Mouse (Mus musculus) neural tube, embryonic 15.5 days (tissue): Measurements from ENCODE around the gene A130010J15Rik. TPM values are rescaled to one million over a fixed set of nuclear protein-coding genes. Genes with fewer than 3 reads are reported as not detected.

Experiments used
- ATAC-seq: fragments of 200-750 bp; cut with Nextera tagmentation; 2 replicates; pipeline ENCODE4 v1.8.0; 2017; ENCODE audit warnings: mild to moderate bottlenecking, moderate TSS enrichment, moderate library complexity; ENCODE audit not compliant: low FRiP score
- H3K27ac ChIP-seq: fragments of 300-500 bp; sonication (generic); replicated peaks from 2 replicates; pipeline ENCODE4 v1.5.1; 2015; ENCODE audit warnings: mild to moderate bottlenecking, inconsistent platforms
- H3K27me3 ChIP-seq: fragments of 300-500 bp; sonication (generic); replicated peaks from 2 replicates; pipeline ENCODE4 v1.6.1; 2015; ENCODE audit warnings: inconsistent platforms
- H3K36me3 ChIP-seq: fragments of 300-500 bp; sonication (generic); 2 replicates; pipeline ENCODE4 v1.6.1; 2015; ENCODE audit warnings: inconsistent platforms
- H3K4me1 ChIP-seq: fragments of 300-500 bp; sonication (generic); 2 replicates; pipeline ENCODE4 v1.6.1; 2015; ENCODE audit warnings: inconsistent platforms
- H3K4me2 ChIP-seq: fragments of 300-500 bp; sonication (generic); 2 replicates; pipeline ENCODE4 v1.6.1; 2015; ENCODE audit warnings: inconsistent platforms, mild to moderate bottlenecking, moderate library complexity
- H3K4me3 ChIP-seq: fragments of 300-500 bp; sonication (generic); replicated peaks from 2 replicates; pipeline ENCODE4 v1.5.1; 2015; ENCODE audit warnings: mild to moderate bottlenecking, inconsistent platforms
- H3K9ac ChIP-seq: fragments of 300-500 bp; sonication (generic); replicated peaks from 2 replicates; pipeline ENCODE4 v1.6.1; 2015; ENCODE audit warnings: mild to moderate bottlenecking, inconsistent platforms
- H3K9me3 ChIP-seq: fragments of 300-500 bp; sonication (generic); replicated peaks from 2 replicates; pipeline ENCODE4 v1.6.1; 2016; ENCODE audit warnings: inconsistent platforms
- WGBS: fragments of 180-500 bp; shearing (Covaris S2); methylation state at CpG from one replicate; pipeline ENCODE4 v1.1.7; 2015; ENCODE audit warnings: mixed read lengths; 5-methylcytosine and 5-hydroxymethylcytosine counted together
- polyA plus RNA-seq: library from polyadenylated mRNA; unstranded; fragments of >200 nt; fragmentation: Nextera tagmentation; extraction: Ambion mirVana; gene quantifications from 2 replicates; pipeline ENCODE4 v1.2.1, GENCODE M21; 2015

The A130010J15Rik gene
- polyA plus RNA-seq, 1 experiment from 2014 or later: 9.7 TPM

- ATAC-seq: peak; percentile 61
- H3K4me3 ChIP-seq: no peak overlapping the region
- no peaks in the 10 kb centered on the region for H3K36me3 ChIP-seq
- no peaks in the 10 kb centered on the region for H3K9me3 ChIP-seq
- H3K27ac ChIP-seq: peak overlapping the region; percentile 54
- H3K9ac ChIP-seq: no peak overlapping the region
- no peak overlapping the region for H3K4me2 ChIP-seq
- H3K4me1 ChIP-seq: peaks cover 10% of the 10 kb centered on the region
- 33% methylated on average over 9 of the region's 9 CpGs for WGBS
- H3K27me3 ChIP-seq: no peaks in the 10 kb centered on the region
Measured at GRCm38 (mm10) chr1:193189151-193189621, 21.3 kb downstream of the A130010J15Rik start.

- no peak for ATAC-seq
- H3K36me3 ChIP-seq: no peaks in the 10 kb centered on the region
- no peak overlapping the region for H3K4me2 ChIP-seq
- H3K27ac ChIP-seq: peak overlapping the region; percentile 54
- H3K4me3 ChIP-seq: no peak overlapping the region
- no peaks in the 10 kb centered on the region for H3K9me3 ChIP-seq
- WGBS: 60% methylated on average over 3 of the region's 3 CpGs
- H3K27me3 ChIP-seq: no peaks in the 10 kb centered on the region
- no peak overlapping the region for H3K9ac ChIP-seq
- peaks cover 10% of the 10 kb centered on the region for H3K4me1 ChIP-seq
Measured at GRCm38 (mm10) chr1:193189771-193190170, 21.9 kb downstream of the A130010J15Rik start.

- no peaks in the 10 kb centered on the region for H3K27me3 ChIP-seq
- H3K9ac ChIP-seq: no peak overlapping the region
- ATAC-seq: no peak
- 89% methylated on average over 7 of the region's 7 CpGs for WGBS
- no peaks in the 10 kb centered on the region for H3K9me3 ChIP-seq
- H3K4me1 ChIP-seq: peaks cover 10% of the 10 kb centered on the region
- H3K4me2 ChIP-seq: no peak overlapping the region
- no peak overlapping the region for H3K4me3 ChIP-seq
- no peaks in the 10 kb centered on the region for H3K36me3 ChIP-seq
- H3K27ac ChIP-seq: no peak overlapping the region
Measured at GRCm38 (mm10) chr1:193191675-193192283, 23.9 kb downstream of the A130010J15Rik start.

GRCm38 (mm10) chr1:193194416-193195140, 26.7 kb downstream of the A130010J15Rik start:
- 84% methylated on average over 3 of the region's 3 CpGs for WGBS

GRCm38 (mm10) chr1:193195169-193195810, 27.4 kb downstream of the A130010J15Rik start:
- no peak overlapping the region for H3K4me3 ChIP-seq
- H3K27me3 ChIP-seq: no peaks in the 10 kb centered on the region
- no peak overlapping the region for H3K9ac ChIP-seq
- ATAC-seq: no peak
- H3K36me3 ChIP-seq: no peaks in the 10 kb centered on the region
- 71% methylated on average over 3 of the region's 3 CpGs for WGBS
- no peaks in the 10 kb centered on the region for H3K9me3 ChIP-seq
- peaks cover under 1% of the 10 kb centered on the region; the same call in 1 of the 2 replicates for H3K4me1 ChIP-seq
- H3K4me2 ChIP-seq: no peak overlapping the region
- H3K27ac ChIP-seq: no peak overlapping the region

More at GRCm38 (mm10) chr1:193194416-193195140, 26.7 kb downstream of the A130010J15Rik start:
- H3K4me3 ChIP-seq: no peak overlapping the region
- no peak overlapping the region for H3K9ac ChIP-seq
- H3K4me1 ChIP-seq: peaks cover 7% of the 10 kb centered on the region
- H3K36me3 ChIP-seq: no peaks in the 10 kb centered on the region
- no peaks in the 10 kb centered on the region for H3K27me3 ChIP-seq
- no peak overlapping the region for H3K27ac ChIP-seq
- H3K9me3 ChIP-seq: no peaks in the 10 kb centered on the region
- no peak overlapping the region for H3K4me2 ChIP-seq
- no peak for ATAC-seq

GRCm38 (mm10) chr1:193197494-193198205, 29.8 kb downstream of the A130010J15Rik start:
- no peak overlapping the region for H3K4me3 ChIP-seq
- no peak overlapping the region for H3K27ac ChIP-seq
- H3K4me1 ChIP-seq: no peaks in the 10 kb centered on the region
- no peak for ATAC-seq
- no peak overlapping the region for H3K9ac ChIP-seq
- H3K27me3 ChIP-seq: no peaks in the 10 kb centered on the region
- H3K4me2 ChIP-seq: no peak overlapping the region
- H3K36me3 ChIP-seq: no peaks in the 10 kb centered on the region
- WGBS: 88% methylated on average over 18 of the region's 18 CpGs
- H3K9me3 ChIP-seq: no peaks in the 10 kb centered on the region

GRCm38 (mm10) chr1:193198312-193198711, 30.5 kb downstream of the A130010J15Rik start:
- H3K27ac ChIP-seq: no peak overlapping the region
- WGBS: 92% methylated on average over 2 of the region's 2 CpGs

GRCm38 (mm10) chr1:193200640-193201382, 33.0 kb downstream of the A130010J15Rik start:
- WGBS: 86% methylated on average over 8 of the region's 8 CpGs

More at GRCm38 (mm10) chr1:193198312-193198711, 30.5 kb downstream of the A130010J15Rik start:
- Histone ChIP-seq H3K27me3 (no peaks in the 10 kb centered on the region), H3K9me3 (no peaks in the 10 kb centered on the region), H3K4me2 (no peak overlapping the region), H3K4me3 (no peak overlapping the region), H3K4me1 (no peaks in the 10 kb centered on the region), H3K9ac (no peak overlapping the region), H3K36me3 (no peaks in the 10 kb centered on the region)
- no peak for ATAC-seq

GRCm38 (mm10) chr1:193201383-193201778, 33.5 kb downstream of the A130010J15Rik start, which contains the start of gene Traf3ip3:
TSS of gene Traf3ip3 (minus strand) at chr1:193201703.
- WGBS: 60% methylated on average over 5 of the region's 5 CpGs
- no peaks in the 10 kb centered on the region for H3K36me3 ChIP-seq
- no peak within 1 kb of the TSS for H3K27ac ChIP-seq
- no peaks in the 10 kb centered on the region for H3K9me3 ChIP-seq
- H3K9ac ChIP-seq: no peak within 1 kb of the TSS
- no peaks in the 10 kb centered on the region for H3K4me1 ChIP-seq
- no peak within 1 kb of the TSS for H3K4me3 ChIP-seq
- no peaks in the 10 kb centered on the region for H3K27me3 ChIP-seq
- ATAC-seq: no peak
- H3K4me2 ChIP-seq: no peak within 1 kb of the TSS

More at GRCm38 (mm10) chr1:193200640-193201382, 33.0 kb downstream of the A130010J15Rik start:
- no peaks in the 10 kb centered on the region for H3K27me3 ChIP-seq
- no peaks in the 10 kb centered on the region for H3K9me3 ChIP-seq
- H3K4me2 ChIP-seq: no peak overlapping the region
- no peak for ATAC-seq
- no peak overlapping the region for H3K9ac ChIP-seq
- no peak overlapping the region for H3K27ac ChIP-seq
- no peaks in the 10 kb centered on the region for H3K36me3 ChIP-seq
- H3K4me3 ChIP-seq: no peak overlapping the region
- H3K4me1 ChIP-seq: no peaks in the 10 kb centered on the region

GRCm38 (mm10) chr1:193203821-193204220, 36.0 kb downstream of the A130010J15Rik start:
- WGBS: 82% methylated on average over 2 of the region's 2 CpGs
- no peak for ATAC-seq
- H3K27me3 ChIP-seq: no peaks in the 10 kb centered on the region
- no peak overlapping the region for H3K9ac ChIP-seq
- H3K9me3 ChIP-seq: no peaks in the 10 kb centered on the region
- H3K4me3 ChIP-seq: no peak overlapping the region
- H3K4me1 ChIP-seq: no peaks in the 10 kb centered on the region
- no peak overlapping the region for H3K27ac ChIP-seq
- H3K4me2 ChIP-seq: no peak overlapping the region
- H3K36me3 ChIP-seq: no peaks in the 10 kb centered on the region

- ATAC-seq: no peak
- H3K9ac ChIP-seq: no peak overlapping the region
- H3K4me1 ChIP-seq: no peaks in the 10 kb centered on the region
- H3K27me3 ChIP-seq: no peaks in the 10 kb centered on the region
- H3K4me3 ChIP-seq: no peak overlapping the region
- H3K9me3 ChIP-seq: no peaks in the 10 kb centered on the region
- H3K36me3 ChIP-seq: no peaks in the 10 kb centered on the region
- no peak overlapping the region for H3K27ac ChIP-seq
- 94% methylated on average over 2 of the region's 2 CpGs for WGBS
- H3K4me2 ChIP-seq: no peak overlapping the region
Measured at GRCm38 (mm10) chr1:193205431-193205830, 37.6 kb downstream of the A130010J15Rik start.
